Mouse (Mus musculus) bone marrow, adult 2 months (tissue): ENCODE data around the gene Ccdc117.

Source experiments
- CTCF ChIP-seq: fragments of 200-500 bp; IDR thresholded peaks from 2 replicates; pipeline ENCODE4 v1.5.1; 2011; ENCODE audit warnings: low read length, control low read depth; ENCODE audit not compliant: control insufficient read depth, insufficient read depth
- POLR2A ChIP-seq: fragments of 200-500 bp; IDR thresholded peaks from 2 replicates; pipeline ENCODE4 v1.6.1; 2011; ENCODE audit warnings: low read depth, mild to moderate bottlenecking, control low read depth, low read length, borderline replicate concordance; ENCODE audit not compliant: control insufficient read depth

DNA sequence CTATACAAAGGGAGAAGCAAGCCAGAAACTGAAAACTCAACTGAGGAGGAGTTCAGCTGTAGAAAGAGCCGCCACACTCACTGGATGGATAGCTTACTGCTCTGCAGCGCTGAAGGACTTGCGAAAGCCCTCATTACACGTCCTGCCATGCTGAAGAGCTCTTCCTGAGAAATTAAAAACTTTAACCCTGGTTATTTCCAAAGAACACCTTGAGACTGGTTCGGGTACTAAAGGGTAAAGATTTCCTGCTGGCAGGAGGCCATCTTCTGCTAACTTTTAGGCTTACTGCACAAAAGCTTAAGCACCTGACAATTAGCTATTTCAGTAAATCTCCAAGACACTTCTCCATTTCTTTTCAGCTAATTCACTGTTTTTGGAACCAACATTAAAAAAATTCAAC lies 11.8 kb downstream of the Ccdc117 start:
- no peak for TF ChIP-seq CTCF
- TF ChIP-seq POLR2A = no peak
